Mouse (Mus musculus): ENCODE measurements at regions not wholly inside any gene's neighbourhood (a gene's known extent, or its start where the extent isn't known, plus 50 kb on each side); places are given as distances from the start of the nearest gene placed in this dataset.

DNA sequence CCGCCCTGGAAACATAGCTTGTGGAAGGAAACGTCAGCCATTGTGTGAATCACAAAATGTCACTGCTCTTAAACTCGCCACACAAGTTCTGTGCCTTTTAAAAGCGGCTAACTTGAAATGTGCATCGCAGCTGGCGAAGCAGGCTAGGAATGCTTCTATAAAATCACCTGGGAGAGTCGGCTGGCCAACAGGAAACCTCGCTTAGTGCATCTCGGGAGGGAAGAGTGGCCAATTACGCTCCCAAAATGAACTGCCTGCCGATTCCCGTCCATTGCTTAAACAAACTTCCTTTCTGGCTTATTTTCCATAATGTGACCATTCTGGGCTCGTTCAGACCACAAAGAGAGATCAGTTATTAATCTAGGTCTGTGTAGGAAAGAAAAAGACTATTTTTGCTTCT lies 119.7 kb upstream of the Plcz1 start:
- no peaks in the 10 kb centered on the region for H3K4me1 ChIP-seq (ENCODE audit: control insufficient read depth, insufficient read depth, low read length)
- no peaks in the 10 kb centered on the region for H3K27me3 ChIP-seq (ENCODE audit: control insufficient read depth, insufficient read depth, low read length)
- TF ChIP-seq POLR2A (IDR thresholded peaks at IDR 0.05; ENCODE audit: extremely low read depth, insufficient read depth, low read length) = no peak
- no peak for TF ChIP-seq CTCF (IDR thresholded peaks at IDR 0.05; ENCODE audit: low read depth, low read length)
- H3K9ac ChIP-seq (ENCODE audit: low read depth, low read length) = no peak overlapping the region
- H3K79me2 ChIP-seq (ENCODE audit: control insufficient read depth, insufficient read depth, low read length) = no peaks in the 10 kb centered on the region
- WGBS = 87% methylated on average over 13 of the region's 13 CpGs
- no peak overlapping the region for H3K27ac ChIP-seq (replicated peaks; ENCODE audit: insufficient read depth, low read depth, low read length)
- H3K4me3 ChIP-seq (ENCODE audit: insufficient read depth, low read depth, low read length) = no peak overlapping the region
- DNase-seq (ENCODE audit: extremely low read depth, low read depth, low spot score) = no peak
- H3K36me3 ChIP-seq (ENCODE audit: control insufficient read depth, insufficient read depth, low read length) = no peaks in the 10 kb centered on the region

DNA sequence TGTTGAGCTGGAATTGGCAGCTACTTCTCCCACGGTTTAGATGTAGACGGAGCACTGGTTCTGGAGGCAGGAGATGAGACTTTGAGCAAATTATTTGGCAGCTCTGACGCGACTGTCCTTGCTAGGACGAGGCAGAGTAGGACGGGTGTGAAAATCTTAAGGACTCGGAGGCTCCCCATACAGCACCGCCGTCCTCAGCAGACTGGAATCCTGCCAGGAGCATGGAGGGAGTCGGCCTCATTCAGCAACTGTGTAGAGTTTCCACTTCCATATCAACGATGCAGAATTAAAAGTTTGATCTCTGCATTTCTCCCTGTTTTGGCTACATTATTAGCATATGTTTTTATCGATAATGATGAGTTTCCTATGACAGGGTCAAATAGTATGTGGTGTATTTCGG lies 117.7 kb upstream of the Plcz1 start:
- Histone ChIP-seq H3K36me3 (ENCODE audit: control insufficient read depth, insufficient read depth, low read length) (no peaks in the 10 kb centered on the region), H3K9ac (ENCODE audit: low read depth, low read length) (no peak overlapping the region), H3K4me1 (ENCODE audit: control insufficient read depth, insufficient read depth, low read length) (no peaks in the 10 kb centered on the region), H3K27me3 (ENCODE audit: control insufficient read depth, insufficient read depth, low read length) (no peaks in the 10 kb centered on the region), H3K79me2 (ENCODE audit: control insufficient read depth, insufficient read depth, low read length) (no peaks in the 10 kb centered on the region), H3K27ac (replicated peaks; ENCODE audit: insufficient read depth, low read depth, low read length) (no peak overlapping the region), H3K4me3 (ENCODE audit: insufficient read depth, low read depth, low read length) (no peak overlapping the region)
- TF ChIP-seq CTCF (IDR thresholded peaks at IDR 0.05; ENCODE audit: low read depth, low read length) (no peak), POLR2A (IDR thresholded peaks at IDR 0.05; ENCODE audit: extremely low read depth, insufficient read depth, low read length) (no peak)
- 84% methylated on average over 13 of the region's 13 CpGs for WGBS
- DNase-seq (ENCODE audit: extremely low read depth, low read depth, low spot score) = no peak

DNA sequence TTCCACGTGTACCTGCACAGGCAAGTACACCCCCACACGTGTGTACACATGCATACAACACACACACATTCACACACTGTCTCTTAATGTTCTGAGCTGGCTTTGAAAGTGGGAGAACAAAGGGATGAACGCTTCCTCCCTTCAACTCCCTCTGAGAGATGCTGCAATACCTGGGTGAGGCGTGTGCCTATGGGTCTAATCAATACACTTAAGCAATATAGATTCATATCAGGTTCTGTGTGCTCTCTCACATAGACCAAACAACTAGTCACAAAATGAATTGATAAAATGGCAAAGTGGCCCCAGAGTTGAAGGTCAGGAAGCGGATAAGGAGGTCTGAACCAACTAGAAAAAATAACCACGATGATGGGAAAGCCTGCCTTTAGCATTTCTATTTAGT lies 116.1 kb upstream of the Plcz1 start:
- 59% methylated on average over 6 of the region's 6 CpGs for WGBS
- Histone ChIP-seq H3K79me2 (ENCODE audit: control insufficient read depth, insufficient read depth, low read length) (no peaks in the 10 kb centered on the region), H3K4me3 (ENCODE audit: insufficient read depth, low read depth, low read length) (no peak overlapping the region), H3K36me3 (ENCODE audit: control insufficient read depth, insufficient read depth, low read length) (no peaks in the 10 kb centered on the region), H3K27me3 (ENCODE audit: control insufficient read depth, insufficient read depth, low read length) (no peaks in the 10 kb centered on the region), H3K4me1 (ENCODE audit: control insufficient read depth, insufficient read depth, low read length) (no peaks in the 10 kb centered on the region), H3K9ac (ENCODE audit: low read depth, low read length) (no peak overlapping the region), H3K27ac (replicated peaks; ENCODE audit: insufficient read depth, low read depth, low read length) (no peak overlapping the region)
- DNase-seq (ENCODE audit: extremely low read depth, low read depth, low spot score) = no peak
- TF ChIP-seq CTCF (IDR thresholded peaks at IDR 0.05; ENCODE audit: low read depth, low read length) = no peak
- TF ChIP-seq POLR2A (IDR thresholded peaks at IDR 0.05; ENCODE audit: extremely low read depth, insufficient read depth, low read length) = no peak

DNA sequence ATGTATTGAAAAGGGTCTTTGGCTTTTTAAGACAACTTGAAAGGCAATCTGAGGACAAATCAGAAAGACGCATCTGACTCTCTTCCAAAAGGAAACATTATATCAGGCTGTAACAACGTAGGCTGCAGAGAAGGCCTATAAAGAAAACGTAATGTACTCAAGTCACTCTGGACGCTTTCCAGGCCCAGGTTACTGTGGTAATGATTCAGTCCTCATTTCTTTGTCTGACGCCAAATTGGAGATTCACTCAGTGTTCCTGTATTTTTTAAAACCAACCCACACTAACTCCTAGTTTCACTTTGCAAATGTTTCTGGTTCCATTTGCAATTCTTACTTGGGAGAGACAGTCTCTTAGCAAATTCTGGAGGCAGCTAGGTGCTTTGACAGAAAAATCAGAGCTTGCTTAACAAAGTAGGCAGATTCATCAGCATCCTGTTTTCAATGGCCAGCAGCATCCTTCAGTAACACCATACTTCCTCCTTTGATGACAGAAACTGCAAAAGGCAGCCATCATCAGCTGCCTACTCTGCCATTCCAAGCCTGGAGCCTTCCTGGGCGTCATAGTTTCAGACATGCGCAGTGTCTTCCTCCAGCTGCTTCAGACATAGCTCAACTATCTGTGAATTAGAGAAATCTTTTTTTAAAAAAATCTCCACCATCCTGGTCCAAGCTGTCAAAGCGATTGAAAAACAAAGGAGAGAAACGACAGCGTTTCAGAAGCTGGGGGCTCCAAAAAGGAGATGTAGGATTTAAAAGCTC lies 111.3 kb upstream of the Plcz1 start:
- H3K36me3 ChIP-seq (ENCODE audit: control insufficient read depth, insufficient read depth, low read length) = no peaks in the 10 kb centered on the region
- no peak overlapping the region for H3K9ac ChIP-seq (ENCODE audit: low read depth, low read length)
- H3K4me3 ChIP-seq (ENCODE audit: insufficient read depth, low read depth, low read length) = no peak overlapping the region
- WGBS = 88% methylated on average over 10 of the region's 10 CpGs
- no peaks in the 10 kb centered on the region for H3K27me3 ChIP-seq (ENCODE audit: control insufficient read depth, insufficient read depth, low read length)
- H3K27ac ChIP-seq (replicated peaks; ENCODE audit: insufficient read depth, low read depth, low read length) = no peak overlapping the region
- TF ChIP-seq CTCF (IDR thresholded peaks at IDR 0.05; ENCODE audit: low read depth, low read length) = no peak
- no peak for TF ChIP-seq POLR2A (IDR thresholded peaks at IDR 0.05; ENCODE audit: extremely low read depth, insufficient read depth, low read length)
- no peaks in the 10 kb centered on the region for H3K79me2 ChIP-seq (ENCODE audit: control insufficient read depth, insufficient read depth, low read length)
- DNase-seq (ENCODE audit: extremely low read depth, low read depth, low spot score) = no peak
- H3K4me1 ChIP-seq (ENCODE audit: control insufficient read depth, insufficient read depth, low read length) = no peaks in the 10 kb centered on the region

DNA sequence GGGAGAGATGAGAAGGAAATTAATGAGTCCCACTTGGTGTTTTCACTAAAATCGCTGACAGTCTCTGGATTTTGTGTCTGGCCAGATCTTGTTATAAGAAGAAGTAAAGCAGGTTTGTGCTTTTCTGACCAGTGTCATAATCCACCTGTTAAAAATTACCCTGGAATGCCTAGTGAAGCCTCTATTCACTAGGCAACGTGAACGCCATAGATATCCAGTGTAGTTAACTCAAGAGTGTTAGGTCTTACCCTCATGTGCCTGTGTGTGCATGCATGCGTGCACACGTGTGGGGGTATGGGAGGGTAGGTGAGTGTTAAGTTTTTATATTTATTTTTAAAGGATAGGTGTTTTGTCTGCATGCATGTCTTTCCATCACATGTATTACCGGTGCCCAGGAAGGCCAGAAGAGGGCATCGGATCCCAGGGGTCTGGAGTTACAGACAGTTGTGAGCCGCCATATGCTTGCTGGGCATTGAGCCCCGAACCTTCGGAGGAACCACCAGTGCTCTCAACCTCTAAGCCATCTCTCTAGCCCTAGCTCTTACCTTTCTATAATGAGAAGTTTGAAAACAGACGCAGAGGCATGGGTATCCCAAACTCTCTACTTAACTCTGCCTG lies 107.5 kb upstream of the Plcz1 start:
- WGBS = 91% methylated on average over 11 of the region's 11 CpGs
- no peak overlapping the region for H3K27ac ChIP-seq (replicated peaks; ENCODE audit: insufficient read depth, low read depth, low read length)
- TF ChIP-seq POLR2A (IDR thresholded peaks at IDR 0.05; ENCODE audit: extremely low read depth, insufficient read depth, low read length) (no peak), CTCF (IDR thresholded peaks at IDR 0.05; ENCODE audit: low read depth, low read length) (peak; percentile 56)
- no peak overlapping the region for H3K9ac ChIP-seq (ENCODE audit: low read depth, low read length)
- no peaks in the 10 kb centered on the region for H3K27me3 ChIP-seq (ENCODE audit: control insufficient read depth, insufficient read depth, low read length)
- no peaks in the 10 kb centered on the region for H3K4me1 ChIP-seq (ENCODE audit: control insufficient read depth, insufficient read depth, low read length)
- H3K36me3 ChIP-seq (ENCODE audit: control insufficient read depth, insufficient read depth, low read length) = no peaks in the 10 kb centered on the region
- DNase-seq (ENCODE audit: extremely low read depth, low read depth, low spot score) = peak; percentile 24
- H3K4me3 ChIP-seq (ENCODE audit: insufficient read depth, low read depth, low read length) = no peak overlapping the region
- no peaks in the 10 kb centered on the region for H3K79me2 ChIP-seq (ENCODE audit: control insufficient read depth, insufficient read depth, low read length)

DNA sequence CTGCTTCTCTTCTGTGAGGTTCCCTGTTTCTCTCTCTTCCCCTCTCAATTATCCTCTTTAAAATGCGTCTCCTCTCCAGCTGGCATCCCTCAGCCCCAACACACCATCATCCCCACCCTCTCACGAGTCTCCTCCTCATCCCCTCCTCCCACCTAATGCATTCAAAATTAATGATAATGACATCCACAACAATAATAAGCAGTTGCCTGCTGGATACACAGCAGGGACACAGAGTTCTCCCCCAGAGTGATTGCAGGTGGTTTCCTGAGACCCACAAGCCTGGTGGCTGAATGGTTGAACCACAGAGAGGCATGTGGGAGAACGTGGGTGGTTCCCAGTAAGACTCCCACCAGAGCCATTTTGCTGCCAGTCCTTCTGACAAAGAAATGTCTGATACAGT lies 106.9 kb upstream of the Plcz1 start:
- Histone ChIP-seq H3K79me2 (ENCODE audit: control insufficient read depth, insufficient read depth, low read length) (no peaks in the 10 kb centered on the region), H3K4me1 (ENCODE audit: control insufficient read depth, insufficient read depth, low read length) (no peaks in the 10 kb centered on the region), H3K36me3 (ENCODE audit: control insufficient read depth, insufficient read depth, low read length) (no peaks in the 10 kb centered on the region), H3K27ac (replicated peaks; ENCODE audit: insufficient read depth, low read depth, low read length) (no peak overlapping the region), H3K9ac (ENCODE audit: low read depth, low read length) (no peak overlapping the region), H3K4me3 (ENCODE audit: insufficient read depth, low read depth, low read length) (no peak overlapping the region), H3K27me3 (ENCODE audit: control insufficient read depth, insufficient read depth, low read length) (no peaks in the 10 kb centered on the region)
- DNase-seq (ENCODE audit: extremely low read depth, low read depth, low spot score) = no peak
- no peak for TF ChIP-seq CTCF (IDR thresholded peaks at IDR 0.05; ENCODE audit: low read depth, low read length)
- TF ChIP-seq POLR2A (IDR thresholded peaks at IDR 0.05; ENCODE audit: extremely low read depth, insufficient read depth, low read length) = no peak
- WGBS = 86% methylated on average over 3 of the region's 3 CpGs
